Mouse (Mus musculus) small intestine, adult 2 months (tissue): ENCODE results near the gene Nr3c2.

Experiments used
- CTCF ChIP-seq: fragments of 200-500 bp; IDR thresholded peaks from 2 replicates; pipeline ENCODE4 v1.5.1; 2012; ENCODE audit warnings: low read depth, mild to moderate bottlenecking, control low read depth, inconsistent platforms, low read length, moderate library complexity, mixed read lengths; ENCODE audit not compliant: insufficient replicate concordance, insufficient read length; ENCODE audit errors: extremely low read depth
- POLR2A ChIP-seq: fragments of 200-500 bp; IDR thresholded peaks from 2 replicates; pipeline ENCODE4 v1.6.1; 2012; ENCODE audit warnings: low read depth, mild to moderate bottlenecking, control low read depth, inconsistent platforms, low read length, moderate library complexity

DNA sequence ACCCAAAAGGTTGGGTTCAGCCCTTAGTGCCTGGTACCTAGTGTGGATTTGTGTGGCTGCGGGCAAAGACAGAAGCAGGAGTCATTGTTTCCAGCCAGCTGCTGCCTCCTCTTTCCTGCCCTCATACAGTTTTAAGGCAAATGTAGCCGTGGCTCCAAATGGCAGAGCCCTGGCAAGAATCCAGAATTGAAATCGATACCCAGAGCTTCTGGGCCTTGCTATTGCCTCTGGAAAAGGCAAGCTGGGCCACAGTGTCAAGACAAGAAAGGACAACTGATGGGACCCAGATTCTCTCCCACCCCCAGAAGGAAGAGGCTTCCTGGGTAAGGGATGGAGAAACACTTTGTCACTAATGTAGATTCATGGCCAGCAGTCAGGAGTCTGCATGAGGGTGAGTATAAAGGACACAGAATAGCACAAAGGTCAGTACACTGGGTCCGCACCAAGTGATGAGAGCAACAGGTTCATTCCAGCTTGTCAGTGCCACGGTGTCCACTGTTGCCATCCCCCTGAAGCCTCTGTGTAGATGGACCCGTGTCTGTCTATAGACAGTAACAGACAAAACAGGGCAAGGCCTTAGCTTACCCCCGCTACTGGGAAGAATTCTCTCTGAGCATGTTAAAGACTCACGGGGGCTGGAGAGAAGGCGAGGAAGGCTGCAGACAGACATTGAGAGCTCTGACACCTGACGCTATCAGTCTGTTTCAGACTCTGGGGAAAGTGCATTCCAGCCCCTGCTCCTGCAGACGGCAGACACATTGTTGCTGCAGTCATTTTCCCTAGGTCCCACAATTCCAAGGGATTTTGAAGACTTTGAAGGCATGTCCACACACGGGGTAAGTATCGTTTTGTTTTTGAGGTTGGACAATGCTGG lies 124.8 kb downstream of the Nr3c2 start:
- TF ChIP-seq CTCF, result no peak
- no peak for TF ChIP-seq POLR2A
